Mouse (Mus musculus): ENCODE measurements around the gene Dhrs4. TPM values are rescaled to one million over a fixed set of nuclear protein-coding genes. Genes with fewer than 3 reads are reported as not detected.

Gene Dhrs4
- polyA plus RNA-seq, 1 experiment from 2014 or later, result 21.5 TPM

DNA sequence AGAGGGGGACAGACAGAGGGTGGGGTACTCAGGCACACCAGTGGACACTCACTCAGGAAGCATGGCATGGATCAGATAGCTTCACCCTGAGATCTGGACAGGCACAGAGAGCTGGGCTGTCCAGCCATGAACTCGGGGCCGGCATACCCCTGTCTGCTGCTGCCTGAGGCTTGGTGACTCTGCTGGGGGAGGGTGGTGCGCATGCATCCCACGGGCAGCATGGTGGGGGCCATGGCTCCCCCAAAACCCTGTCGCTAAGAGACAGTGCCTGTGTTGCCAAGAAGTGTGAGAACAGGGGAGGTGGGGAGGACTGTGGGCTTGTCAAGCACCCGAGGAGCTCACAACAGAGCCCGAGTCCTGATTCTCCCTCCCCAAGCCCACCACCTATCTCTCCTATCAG is 32.5 kb downstream of the Dhrs4 start:
- ATAC-seq (ENCODE audit: low FRiP score), result peak; percentile 25; the same call in 1 of the 2 replicates
- H3K27ac ChIP-seq (replicated peaks), result no peak overlapping the region
- no peak overlapping the region for H3K9ac ChIP-seq (replicated peaks)
- WGBS, result 62% methylated on average over 7 of the region's 7 CpGs
- peaks cover 19% of the 10 kb centered on the region; the same call in 1 of the 2 replicates for H3K4me1 ChIP-seq
- H3K36me3 ChIP-seq, result 0 out of 2 replicates have a peak, but pooled peaks cover 11% of the 10 kb centered on the region
- H3K4me2 ChIP-seq, result peak overlapping the region; percentile 19
- 0 out of 2 replicates have a peak, but pooled peaks cover 2% of the 10 kb centered on the region for H3K27me3 ChIP-seq (replicated peaks)
- H3K9me3 ChIP-seq (replicated peaks), result no peaks in the 10 kb centered on the region
- peak overlapping the region; percentile 2; the same call in 1 of the 2 replicates for H3K4me3 ChIP-seq (replicated peaks)

DNA sequence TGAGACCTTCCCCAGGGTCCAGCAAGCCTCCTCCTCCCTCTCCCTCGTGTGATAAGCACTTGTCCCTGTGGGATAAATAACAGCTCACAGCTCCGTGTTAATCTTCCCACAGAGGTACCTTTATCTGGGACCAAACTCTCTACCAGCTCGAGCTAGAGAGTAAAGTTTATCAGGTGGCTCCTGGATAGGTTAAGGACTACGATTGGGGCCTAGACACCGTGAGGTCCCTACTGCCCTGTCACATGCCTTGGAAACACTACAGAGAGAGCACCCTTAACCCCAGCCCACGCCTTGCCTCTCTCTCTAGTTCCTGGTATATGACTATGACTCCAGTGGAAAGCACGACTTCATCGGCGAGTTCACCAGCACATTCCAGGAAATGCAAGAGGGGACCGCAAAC is 35.4 kb downstream of the Dhrs4 start:
- no peak for ATAC-seq (ENCODE audit: low FRiP score)
- Histone ChIP-seq H3K27me3 (replicated peaks) (0 out of 2 replicates have a peak, but pooled peaks cover 2% of the 10 kb centered on the region), H3K4me3 (replicated peaks) (no peak overlapping the region), H3K9ac (replicated peaks) (no peak overlapping the region), H3K4me1 (peaks cover 21% of the 10 kb centered on the region; the same call in 1 of the 2 replicates), H3K36me3 (no peaks in the 10 kb centered on the region), H3K9me3 (replicated peaks) (no peaks in the 10 kb centered on the region), H3K4me2 (no peak overlapping the region), H3K27ac (replicated peaks) (no peak overlapping the region)
- 71% methylated on average over 10 of the region's 10 CpGs for WGBS

DNA sequence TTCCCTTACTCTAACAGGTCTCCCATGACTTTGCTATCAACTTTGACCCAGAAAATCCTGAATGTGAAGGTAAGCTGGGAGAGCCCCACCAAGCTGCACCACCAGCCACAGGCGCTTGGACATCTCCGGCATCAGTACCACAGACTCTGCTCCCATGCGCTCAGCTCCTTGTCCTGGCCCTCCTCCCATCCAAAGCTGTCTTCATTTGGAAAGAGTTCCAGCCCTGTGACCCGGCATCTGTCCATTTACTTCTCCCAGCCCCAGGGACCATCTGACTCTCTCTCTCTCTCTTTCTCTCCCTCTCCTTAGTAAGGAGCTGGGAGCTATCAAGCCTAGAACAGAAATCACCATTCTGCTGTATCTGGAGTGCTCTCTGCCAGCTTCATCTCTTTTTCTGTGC is 37.3 kb downstream of the Dhrs4 start:
- Histone ChIP-seq H3K9ac (replicated peaks) (no peak overlapping the region), H3K27ac (replicated peaks) (no peak overlapping the region), H3K4me1 (peaks cover 27% of the 10 kb centered on the region; the same call in 1 of the 2 replicates), H3K4me3 (replicated peaks) (no peak overlapping the region), H3K9me3 (replicated peaks) (no peaks in the 10 kb centered on the region), H3K4me2 (no peak overlapping the region), H3K27me3 (replicated peaks) (0 out of 2 replicates have a peak, but pooled peaks cover 2% of the 10 kb centered on the region), H3K36me3 (no peaks in the 10 kb centered on the region)
- no peak for ATAC-seq (ENCODE audit: low FRiP score)
- WGBS, result 90% methylated on average over 4 of the region's 4 CpGs

DNA sequence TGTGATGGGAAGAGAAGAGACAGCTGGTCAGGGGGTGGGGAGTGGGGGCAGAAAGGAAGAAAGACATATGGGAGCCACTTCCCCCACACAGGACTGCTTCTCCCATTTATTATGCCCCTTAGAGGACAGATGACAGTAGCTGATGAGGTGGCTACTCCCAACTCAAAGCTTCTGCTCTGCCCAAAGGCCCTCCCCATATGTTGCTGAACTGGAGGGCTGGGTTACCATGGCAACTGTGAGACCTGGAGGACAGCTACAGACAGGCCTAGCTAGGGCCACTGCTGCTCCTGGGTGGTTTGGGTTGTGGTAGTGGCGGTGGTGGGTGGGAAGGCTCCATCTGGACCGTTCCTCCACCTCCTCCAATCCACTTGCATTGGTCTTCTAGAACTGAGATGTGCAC is 40.3 kb downstream of the Dhrs4 start:
- H3K4me3 ChIP-seq (replicated peaks), result no peak overlapping the region
- H3K27me3 ChIP-seq (replicated peaks), result peaks cover 9% of the 10 kb centered on the region
- no peak overlapping the region for H3K27ac ChIP-seq (replicated peaks)
- peak; percentile 22; the same call in 1 of the 2 replicates for ATAC-seq (ENCODE audit: low FRiP score)
- no peak overlapping the region for H3K4me2 ChIP-seq
- H3K9ac ChIP-seq (replicated peaks), result no peak overlapping the region
- H3K9me3 ChIP-seq (replicated peaks), result no peaks in the 10 kb centered on the region
- 35% methylated on average over 2 of the region's 2 CpGs for WGBS
- peaks cover 22% of the 10 kb centered on the region; the same call in 1 of the 2 replicates for H3K4me1 ChIP-seq
- no peaks in the 10 kb centered on the region for H3K36me3 ChIP-seq

DNA sequence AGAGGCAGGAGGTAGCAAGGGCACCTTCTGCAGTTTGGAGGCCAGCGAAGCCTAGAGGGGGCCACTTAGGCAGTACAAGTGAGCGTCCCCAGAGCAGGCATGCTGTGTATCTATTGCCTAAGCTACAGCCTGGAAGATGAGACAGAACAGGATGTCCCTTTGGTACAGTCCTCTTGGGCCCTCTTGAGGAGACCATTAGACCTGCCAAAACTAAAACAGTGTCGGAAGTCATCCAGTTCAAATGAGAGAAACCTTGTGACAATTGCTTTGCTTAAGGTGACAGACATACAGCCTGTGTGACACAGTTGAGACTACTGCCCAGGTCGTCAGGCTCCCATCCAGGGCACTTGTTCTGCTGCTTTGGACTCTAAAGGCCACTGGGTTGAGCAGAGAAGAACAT is 41.0 kb downstream of the Dhrs4 start:
- 58% methylated on average over 4 of the region's 4 CpGs for WGBS
- no peaks in the 10 kb centered on the region for H3K9me3 ChIP-seq (replicated peaks)
- ATAC-seq (ENCODE audit: low FRiP score), result no peak
- no peak overlapping the region for H3K27ac ChIP-seq (replicated peaks)
- no peak overlapping the region for H3K4me3 ChIP-seq (replicated peaks)
- H3K4me2 ChIP-seq, result peak overlapping the region; percentile 92
- peaks cover 22% of the 10 kb centered on the region; the same call in 1 of the 2 replicates for H3K4me1 ChIP-seq
- no peaks in the 10 kb centered on the region for H3K36me3 ChIP-seq
- H3K27me3 ChIP-seq (replicated peaks), result peaks cover 9% of the 10 kb centered on the region
- H3K9ac ChIP-seq (replicated peaks), result no peak overlapping the region

DNA sequence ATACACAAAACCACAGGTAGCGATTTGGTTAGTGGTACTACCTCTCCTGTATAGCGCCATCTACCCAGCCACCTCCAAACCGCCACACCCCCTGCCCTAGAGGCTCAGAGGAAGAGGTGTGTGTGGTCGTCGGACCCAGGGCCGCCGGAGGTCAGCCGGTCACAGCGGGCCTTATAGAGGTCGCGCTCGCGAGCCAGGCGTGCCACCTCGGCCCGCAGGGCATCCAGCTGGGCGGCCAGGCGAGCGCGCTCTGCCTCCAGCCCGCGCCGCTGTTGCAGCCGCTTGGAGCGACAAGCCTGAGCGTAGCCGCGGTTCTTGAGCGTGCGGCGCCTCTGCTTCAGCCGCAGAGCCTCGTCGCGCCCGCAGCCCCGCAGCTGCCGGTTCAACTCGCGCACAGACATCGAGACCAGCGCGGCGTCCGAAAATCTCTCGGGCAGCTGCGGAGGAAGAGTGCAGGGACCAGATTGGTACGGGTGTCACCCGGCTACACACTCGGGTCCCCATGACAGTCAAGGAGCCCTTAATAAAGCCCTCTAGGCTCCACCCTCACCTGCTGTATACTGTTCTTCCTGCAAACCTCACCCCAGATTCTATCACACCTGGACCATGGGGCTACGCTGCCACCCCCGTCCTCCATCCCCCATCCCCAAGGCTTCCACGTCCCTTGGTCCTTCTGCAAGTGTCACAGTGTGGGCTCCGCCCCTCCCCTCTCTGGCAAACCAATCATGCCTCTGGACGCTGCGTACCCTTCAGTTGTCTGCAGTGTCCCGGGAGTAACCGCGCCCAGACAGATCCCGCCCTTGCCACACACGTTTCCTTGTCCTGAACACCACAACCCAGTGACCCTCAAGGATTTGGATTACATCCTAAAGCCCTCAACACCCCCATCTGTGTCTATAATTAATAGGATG is 42.1 kb downstream of the Dhrs4 start:
- WGBS, result under 1% methylated on average over 61 of the region's 61 CpGs
- H3K36me3 ChIP-seq, result no peaks in the 10 kb centered on the region
- H3K4me3 ChIP-seq (replicated peaks), result peak overlapping the region; percentile 55
- H3K4me2 ChIP-seq, result peak overlapping the region; percentile 92
- ATAC-seq (ENCODE audit: low FRiP score), result peak; percentile 85
- H3K27me3 ChIP-seq (replicated peaks), result peaks cover 8% of the 10 kb centered on the region
- H3K9ac ChIP-seq (replicated peaks), result peak overlapping the region; percentile 67
- H3K4me1 ChIP-seq, result peaks cover 22% of the 10 kb centered on the region; the same call in 1 of the 2 replicates
- H3K9me3 ChIP-seq (replicated peaks), result no peaks in the 10 kb centered on the region
- H3K27ac ChIP-seq (replicated peaks), result peak overlapping the region; percentile 83

DNA sequence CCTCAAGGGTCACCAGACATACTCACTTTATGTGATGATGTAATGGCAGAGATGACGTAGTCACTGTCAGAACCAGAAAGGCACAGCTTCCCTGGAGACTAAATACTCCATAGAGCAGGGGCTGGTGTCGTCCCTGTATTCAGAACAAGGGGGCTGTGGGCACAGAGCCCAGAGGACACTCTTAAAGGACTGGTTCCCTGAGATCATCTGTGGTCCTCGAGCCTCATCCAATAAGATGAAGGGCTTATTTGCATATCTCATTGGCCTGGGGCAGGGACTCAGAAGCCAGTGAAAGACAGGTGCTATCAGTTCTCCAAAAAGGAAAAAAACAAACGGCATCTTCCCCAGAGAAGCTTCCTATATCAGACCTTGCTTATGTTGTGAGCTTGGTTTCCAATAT is 45.5 kb downstream of the Dhrs4 start:
- Histone ChIP-seq H3K4me3 (replicated peaks) (no peak overlapping the region), H3K27me3 (replicated peaks) (peaks cover 6% of the 10 kb centered on the region), H3K9me3 (replicated peaks) (no peaks in the 10 kb centered on the region), H3K36me3 (no peaks in the 10 kb centered on the region), H3K27ac (replicated peaks) (no peak overlapping the region), H3K4me1 (peaks cover 19% of the 10 kb centered on the region; the same call in 1 of the 2 replicates), H3K4me2 (no peak overlapping the region), H3K9ac (replicated peaks) (no peak overlapping the region)
- ATAC-seq (ENCODE audit: low FRiP score), result no peak
- 54% methylated on average over 4 of the region's 4 CpGs for WGBS

DNA sequence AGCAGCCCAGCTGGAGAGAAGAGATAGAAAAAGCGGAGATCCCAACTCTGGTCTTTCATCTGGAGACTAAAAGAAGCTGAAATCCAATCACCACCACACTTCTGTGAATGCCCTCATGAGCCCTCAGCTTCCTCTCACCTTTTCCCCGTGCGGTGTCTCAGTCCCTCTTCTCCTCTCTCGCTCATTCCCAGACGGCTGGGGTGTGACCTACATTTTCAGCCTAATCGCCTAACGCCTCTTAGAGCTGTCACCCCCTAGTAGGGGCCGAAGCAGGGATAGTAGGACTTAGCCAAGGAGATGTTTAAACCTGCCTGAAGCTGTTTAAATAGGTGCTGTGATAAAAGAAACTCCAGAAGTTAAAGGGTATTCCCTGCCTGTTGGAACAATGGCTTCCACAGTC is 46.2 kb downstream of the Dhrs4 start, which contains the start of gene Nrl:
Nrl (minus strand) TSS at position 197 of the 400 bp plus-strand sequence.
- Histone ChIP-seq H3K27ac (replicated peaks) (no peak within 1 kb of the TSS), H3K36me3 (no peaks in the 10 kb centered on the region), H3K9ac (replicated peaks) (no peak within 1 kb of the TSS), H3K27me3 (replicated peaks) (peaks cover 11% of the 10 kb centered on the region), H3K4me1 (peaks cover 13% of the 10 kb centered on the region; the same call in 1 of the 2 replicates), H3K4me2 (no peak within 1 kb of the TSS), H3K4me3 (replicated peaks) (no peak within 1 kb of the TSS), H3K9me3 (replicated peaks) (no peaks in the 10 kb centered on the region)
- ATAC-seq (ENCODE audit: low FRiP score), result no peak
- 59% methylated on average over 8 of the region's 8 CpGs for WGBS

DNA sequence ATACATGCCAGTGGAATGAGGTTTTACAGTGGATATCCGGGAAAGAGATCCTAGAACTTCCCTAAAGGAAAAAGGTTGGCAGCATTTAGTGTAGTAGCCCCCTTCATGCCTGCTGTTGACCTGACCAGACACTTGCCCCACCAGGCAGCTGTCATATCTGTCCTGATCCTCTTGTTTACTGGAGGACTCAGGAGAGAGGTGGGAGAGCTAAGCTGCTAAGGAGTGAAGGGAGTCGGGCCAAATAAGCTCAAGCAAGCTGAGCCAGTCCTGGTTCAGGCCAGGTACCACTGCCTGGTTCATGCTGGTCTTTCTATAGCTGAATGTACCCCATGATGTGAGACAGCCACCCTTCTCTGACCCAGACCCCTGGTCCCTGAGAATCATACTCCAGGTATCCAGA is 48.1 kb downstream of the Dhrs4 start:
- 94% methylated on average over 2 of the region's 2 CpGs for WGBS
- Histone ChIP-seq H3K4me2 (no peak overlapping the region), H3K4me1 (no peaks in the 10 kb centered on the region), H3K4me3 (replicated peaks) (no peak overlapping the region), H3K9ac (replicated peaks) (no peak overlapping the region), H3K27me3 (replicated peaks) (peaks cover 11% of the 10 kb centered on the region), H3K9me3 (replicated peaks) (no peaks in the 10 kb centered on the region), H3K36me3 (no peaks in the 10 kb centered on the region), H3K27ac (replicated peaks) (no peak overlapping the region)
- no peak for ATAC-seq (ENCODE audit: low FRiP score)

DNA sequence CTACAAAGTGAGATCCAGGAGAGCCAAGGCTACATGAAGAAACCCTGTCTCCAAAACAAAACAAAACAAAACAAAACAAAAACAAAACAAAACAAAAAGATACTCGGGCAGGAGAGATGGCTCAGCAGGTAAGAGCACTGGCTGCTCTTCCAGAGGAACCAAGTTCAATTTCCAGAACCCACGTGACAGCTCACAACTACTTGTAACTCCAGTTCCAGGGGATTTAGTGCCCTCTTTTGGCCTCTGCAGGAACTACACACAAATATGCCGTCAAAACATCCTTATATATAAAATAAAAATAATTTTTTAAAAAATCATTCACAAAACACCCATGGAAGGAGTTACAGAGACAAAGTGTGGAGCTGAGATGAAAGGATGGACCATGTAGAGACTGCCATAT is 49.4 kb downstream of the Dhrs4 start:
- Histone ChIP-seq H3K4me1 (no peaks in the 10 kb centered on the region), H3K4me2 (no peak overlapping the region), H3K9ac (replicated peaks) (no peak overlapping the region), H3K27ac (replicated peaks) (no peak overlapping the region), H3K9me3 (replicated peaks) (no peaks in the 10 kb centered on the region), H3K4me3 (replicated peaks) (no peak overlapping the region), H3K36me3 (no peaks in the 10 kb centered on the region), H3K27me3 (replicated peaks) (peaks cover 5% of the 10 kb centered on the region; the same call in 1 of the 2 replicates)
- 25% methylated on average over 3 of the region's 3 CpGs for WGBS
- no peak for ATAC-seq (ENCODE audit: low FRiP score)

DNA sequence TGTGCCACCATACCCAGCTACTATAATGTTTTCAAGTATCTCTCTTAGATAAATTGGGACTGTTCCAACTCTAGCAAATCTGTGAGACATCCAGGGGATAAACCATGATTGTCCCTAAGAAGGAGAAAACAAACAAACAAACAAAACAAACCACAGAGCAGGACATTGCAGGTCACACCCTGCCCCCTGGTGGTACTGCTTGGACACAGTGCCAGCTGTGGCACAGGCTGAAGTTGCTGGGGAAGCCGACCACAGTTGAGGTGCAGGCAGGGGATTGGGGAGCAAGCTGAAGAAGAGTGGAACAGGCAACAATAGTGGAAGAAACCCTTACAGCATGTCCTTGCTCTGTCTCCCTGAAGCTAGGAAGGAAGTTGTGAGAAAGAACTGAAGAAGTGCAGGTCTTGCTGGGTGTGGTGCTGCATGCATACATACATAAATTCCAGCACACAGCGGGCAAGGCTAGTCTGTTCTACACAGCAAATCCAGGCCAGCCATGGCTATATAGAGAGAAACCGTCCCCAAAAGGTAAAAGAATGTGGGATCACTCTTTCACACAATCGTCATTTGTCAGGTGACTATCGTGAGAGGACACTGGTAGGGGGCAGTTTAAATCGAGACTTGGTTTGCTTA is 57.7 kb downstream of the Dhrs4 start:
- peaks cover 18% of the 10 kb centered on the region for H3K4me1 ChIP-seq
- no peak for ATAC-seq (ENCODE audit: low FRiP score)
- no peak overlapping the region for H3K4me3 ChIP-seq (replicated peaks)
- H3K27me3 ChIP-seq (replicated peaks), result 0 out of 2 replicates have a peak, but pooled peaks cover 2% of the 10 kb centered on the region
- H3K9ac ChIP-seq (replicated peaks), result no peak overlapping the region
- H3K9me3 ChIP-seq (replicated peaks), result no peaks in the 10 kb centered on the region
- no peak overlapping the region for H3K4me2 ChIP-seq
- H3K27ac ChIP-seq (replicated peaks), result no peak overlapping the region
- 53% methylated on average over 6 of the region's 6 CpGs for WGBS
- no peaks in the 10 kb centered on the region for H3K36me3 ChIP-seq
